Mouse (Mus musculus): ENCODE measurements around the gene Tmem119.

Gene Tmem119

DNA sequence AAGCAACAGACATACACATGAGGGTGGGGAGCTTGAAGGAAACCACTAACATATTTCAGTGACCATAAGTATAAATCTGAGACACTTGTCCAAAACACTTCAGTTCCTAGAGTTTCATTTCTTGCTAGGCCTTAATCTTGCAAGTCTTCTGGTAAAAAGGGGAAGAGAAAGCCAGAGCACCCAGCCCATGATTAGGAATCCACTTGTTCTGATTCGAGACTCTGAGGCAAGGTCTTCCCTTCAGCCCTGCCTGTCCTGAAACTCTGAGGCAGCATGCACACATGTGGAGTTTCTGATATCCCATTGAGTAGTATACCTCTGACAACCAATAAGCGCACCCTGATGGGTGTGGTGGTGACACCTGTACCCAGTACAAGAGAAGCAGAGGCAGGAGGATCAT lies 38.7 kb downstream of the Tmem119 start:
- no peak for DNase-seq (ENCODE audit: low spot score)

DNA sequence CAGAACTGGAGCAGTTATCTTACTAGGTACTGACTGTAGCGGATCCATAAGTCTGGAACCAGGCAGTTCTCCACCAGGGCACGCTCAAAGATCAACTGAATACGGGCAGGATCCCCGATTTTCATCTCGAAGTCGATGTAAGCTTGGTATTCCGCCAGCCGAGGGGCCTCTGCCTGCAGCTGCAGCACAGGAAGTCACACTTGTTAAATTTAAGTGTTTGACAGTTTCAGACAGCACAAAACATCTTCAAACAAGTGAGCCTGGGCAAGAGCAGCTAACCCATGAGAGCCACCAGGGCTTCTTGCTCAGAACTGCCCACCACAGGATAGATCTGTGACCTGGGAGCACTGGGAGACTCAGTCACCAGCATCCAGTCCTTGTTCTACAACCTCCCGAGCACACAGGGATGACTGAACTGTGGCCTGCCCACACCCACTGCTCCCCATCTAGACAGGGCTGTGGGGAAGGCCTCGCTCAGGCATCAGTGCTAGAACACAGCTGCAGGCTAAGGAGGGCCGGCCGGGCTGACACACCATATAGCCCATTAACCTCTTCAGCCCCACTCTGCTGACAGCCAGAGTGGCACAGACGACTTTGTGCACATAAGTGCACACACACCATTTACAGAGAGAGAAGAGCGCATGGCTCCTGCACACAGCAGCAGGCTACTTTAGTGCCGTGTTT lies 44.8 kb downstream of the Tmem119 start:
- no peak for DNase-seq (ENCODE audit: low spot score)

GRCm38 (mm10) chr5:113751521-113752157 lies 48.7 kb downstream of the Tmem119 start:
- no peak for DNase-seq (ENCODE audit: low spot score)

GRCm38 (mm10) chr5:113748556-113749331 lies 51.6 kb downstream of the Tmem119 start:
- no peak for DNase-seq (ENCODE audit: low spot score)

DNA sequence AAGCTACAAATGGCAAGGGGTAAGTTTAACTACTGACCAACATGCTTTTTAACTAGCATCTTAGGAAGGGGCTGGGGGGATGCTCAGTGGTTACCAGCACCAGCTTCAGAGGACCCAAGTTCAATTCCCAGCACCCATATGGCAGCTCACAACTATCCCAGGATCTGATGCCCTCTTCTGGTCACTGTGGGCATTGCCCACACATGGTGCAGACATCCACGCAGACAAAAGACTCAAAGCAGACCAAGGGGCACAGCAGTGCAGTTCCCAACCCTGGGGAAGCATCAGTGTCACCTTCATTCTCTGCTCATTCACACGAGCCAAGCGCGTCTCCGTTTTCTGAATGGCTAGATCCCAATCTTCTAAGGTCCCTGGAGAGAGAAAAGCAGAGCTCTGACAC lies 52.7 kb downstream of the Tmem119 start:
- no peak for DNase-seq (ENCODE audit: low spot score)
